Mouse (Mus musculus) adrenal gland, postnatal 14 days (tissue): ENCODE measurements around the gene Recql. TPM values are rescaled to one million over a fixed set of nuclear protein-coding genes. Genes with fewer than 3 reads are reported as not detected.
"Not testable (repeated sequence)": the region's sequence is repeated elsewhere in the genome, so short reads cannot be mapped to it uniquely, and the experiment has no call there.

Experiments
- DNase-seq: peaks from one replicate; pipeline ENCODE4 v3.0.0; 2021; ENCODE audit warnings: mixed read lengths
- total RNA-seq: library from RNA; stranded (reverse); gene quantifications from 2 replicates; pipeline ENCODE4 v1.2.3, GENCODE M21; 2021

Recql gene
- total RNA-seq, 1 experiment from 2014 or later: 15.5 TPM

DNA sequence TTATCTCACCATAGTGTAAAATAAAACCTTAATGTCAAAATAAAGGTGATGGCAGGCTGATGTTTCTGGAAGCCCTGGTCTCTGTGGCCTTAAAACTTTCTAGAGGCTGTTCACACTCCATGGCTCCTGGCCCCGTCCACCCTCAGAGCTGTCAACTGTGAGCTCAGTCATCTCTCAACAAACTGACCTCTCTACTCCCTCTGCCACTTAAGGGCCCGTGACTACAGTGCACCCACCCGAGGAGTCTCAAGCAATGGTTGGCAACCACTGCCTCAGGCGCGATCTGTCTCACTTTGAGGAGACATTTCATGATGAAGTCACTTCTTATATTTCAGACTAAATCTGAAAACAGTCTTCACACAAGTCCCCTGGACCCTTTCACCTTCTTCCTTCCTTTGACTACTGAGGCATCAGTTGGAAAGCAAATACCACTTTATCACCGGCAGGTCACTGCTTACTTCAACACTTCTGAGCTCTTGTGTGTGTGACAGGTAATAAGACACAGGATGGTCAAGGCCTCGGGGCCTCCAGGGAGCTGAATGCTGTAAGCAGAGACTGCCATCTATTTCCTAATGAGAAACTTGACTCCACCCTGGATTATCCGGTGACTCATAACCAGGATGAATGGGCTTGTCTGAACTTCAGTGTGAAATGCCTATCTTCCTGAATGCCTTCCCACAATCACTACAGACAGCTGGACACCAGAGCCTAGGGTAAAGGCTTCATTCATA, 21.0 kb downstream of the Recql start:
- peak; percentile 14 for DNase-seq

DNA sequence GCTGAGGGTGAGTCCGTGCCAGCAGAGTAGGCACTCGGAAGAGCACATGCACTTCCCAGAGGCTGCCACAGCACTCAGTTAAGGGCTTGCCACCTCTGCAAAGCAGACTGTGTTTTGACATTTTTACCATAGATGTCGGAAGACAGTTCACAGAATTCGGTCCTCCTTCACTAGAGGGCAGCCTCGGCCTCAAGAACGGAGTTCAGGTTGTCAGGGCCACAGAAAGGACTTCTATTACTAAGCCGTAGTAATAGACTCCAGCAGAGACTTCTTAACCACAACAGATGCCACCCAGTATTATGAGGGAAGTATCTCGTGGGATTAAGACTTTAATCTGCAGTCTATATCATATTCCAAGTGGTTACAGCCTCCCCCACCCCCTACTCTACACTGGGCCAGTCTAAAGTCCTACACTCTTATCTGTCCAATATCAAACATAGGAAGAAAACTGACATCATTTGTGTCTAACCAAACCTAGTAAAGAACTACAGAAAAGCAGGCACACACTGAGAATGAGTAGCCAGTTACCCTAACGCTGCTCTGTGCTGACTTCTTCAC, 23.8 kb downstream of the Recql start:
- peak; percentile 21 for DNase-seq

DNA sequence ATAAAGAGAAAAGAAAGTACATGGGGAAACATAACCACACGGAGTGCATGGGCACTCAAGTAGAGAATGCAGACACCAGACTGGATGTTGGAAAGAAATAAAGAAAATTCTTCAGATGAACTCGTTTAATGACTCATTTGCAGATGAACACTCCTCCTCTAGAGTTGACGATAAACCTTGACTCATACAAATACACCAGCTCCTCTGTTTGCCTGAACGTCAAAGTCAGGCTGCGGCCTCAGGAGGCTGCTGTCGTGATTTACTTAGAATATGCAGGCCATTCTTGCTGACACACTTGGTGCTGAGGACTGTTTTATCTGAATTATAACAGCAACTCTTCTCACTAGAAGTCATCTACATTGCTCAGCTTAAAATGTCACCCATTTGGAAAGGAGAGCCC, 24.9 kb downstream of the Recql start:
- DNase-seq: no peak

DNA sequence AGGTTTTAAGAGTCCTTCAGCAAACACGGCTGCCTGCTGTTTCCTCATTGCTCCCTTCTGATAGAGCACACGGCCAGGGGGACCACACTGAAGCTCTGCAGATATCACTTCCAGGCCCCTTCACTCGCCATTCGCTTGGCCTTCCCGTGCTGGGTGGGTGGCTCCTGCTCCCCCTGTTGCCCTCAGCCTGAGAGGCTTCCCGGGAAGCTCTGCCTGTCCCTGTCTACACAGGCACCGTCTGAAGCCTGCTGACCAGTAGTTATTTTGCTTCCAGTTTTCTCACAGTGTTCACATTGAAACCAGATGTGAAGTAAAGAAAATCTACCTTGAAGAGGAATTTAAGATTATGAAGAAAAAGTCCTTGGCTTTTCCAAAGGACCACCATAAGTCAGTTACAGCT, 29.8 kb downstream of the Recql start:
- no peak for DNase-seq

DNA sequence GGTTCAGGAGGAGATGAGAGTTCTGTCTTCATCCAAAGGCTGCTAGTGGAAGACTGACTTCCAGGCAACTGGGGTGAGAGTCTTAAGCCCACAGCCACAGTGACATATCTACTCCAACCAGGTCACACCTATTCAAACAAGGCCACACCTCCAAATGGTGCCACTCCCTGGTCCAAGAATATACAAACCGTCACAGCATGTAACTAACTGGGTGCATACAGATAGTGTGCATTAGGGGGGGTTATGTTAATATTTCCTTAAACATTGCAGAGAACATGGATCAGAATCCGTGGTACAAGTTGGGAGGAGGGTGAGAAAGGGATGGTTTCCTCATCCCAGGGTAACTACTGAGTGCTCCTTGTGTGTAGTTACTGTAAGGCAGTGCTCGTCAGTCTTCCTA, 34.8 kb downstream of the Recql start:
- DNase-seq: not testable (repeated sequence)

DNA sequence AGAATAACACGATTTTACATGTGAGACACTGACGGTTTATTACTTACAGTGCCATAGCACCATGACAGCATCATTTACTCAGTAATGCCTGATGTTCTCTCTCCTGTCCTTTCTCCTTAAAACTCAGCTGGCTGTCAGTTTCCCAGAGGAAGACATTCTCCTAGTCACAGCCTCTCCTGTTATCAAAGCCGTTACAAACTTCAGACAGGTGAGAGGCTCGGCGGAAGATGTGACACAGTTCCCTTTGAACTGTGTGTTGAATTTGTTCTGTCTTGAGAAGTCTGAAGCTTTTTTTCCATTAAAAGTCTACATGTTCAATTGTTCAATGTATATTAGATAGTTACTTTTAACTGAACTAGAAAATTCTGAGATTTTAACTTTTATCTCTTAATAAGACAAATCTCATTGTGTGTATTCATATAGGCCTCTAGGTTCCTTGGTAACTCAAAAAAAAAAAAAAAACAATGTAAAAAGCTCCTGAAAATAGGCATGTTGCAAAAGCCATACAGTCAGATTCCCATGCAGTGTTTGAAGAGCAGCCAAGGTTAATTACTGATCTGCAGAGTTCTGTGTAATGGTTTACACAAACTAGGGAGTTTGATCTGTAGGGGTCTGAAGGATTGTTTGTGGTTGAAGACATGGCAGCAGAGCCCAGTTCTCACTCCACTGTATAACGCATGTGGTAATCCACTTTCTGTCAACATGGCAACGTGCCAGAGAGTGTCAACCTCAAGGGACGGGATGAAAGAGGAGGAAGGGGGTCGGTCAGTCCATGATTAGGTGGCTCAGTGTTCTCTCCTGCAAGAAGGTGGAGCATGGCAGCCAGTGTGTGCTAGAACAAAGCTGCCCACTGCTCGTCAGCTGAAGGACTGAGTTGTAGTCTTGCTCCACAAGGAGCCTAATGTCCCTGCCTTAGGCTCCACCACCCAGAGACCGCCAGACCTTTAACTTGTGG, 39.2 kb downstream of the Recql start:
- no peak for DNase-seq

DNA sequence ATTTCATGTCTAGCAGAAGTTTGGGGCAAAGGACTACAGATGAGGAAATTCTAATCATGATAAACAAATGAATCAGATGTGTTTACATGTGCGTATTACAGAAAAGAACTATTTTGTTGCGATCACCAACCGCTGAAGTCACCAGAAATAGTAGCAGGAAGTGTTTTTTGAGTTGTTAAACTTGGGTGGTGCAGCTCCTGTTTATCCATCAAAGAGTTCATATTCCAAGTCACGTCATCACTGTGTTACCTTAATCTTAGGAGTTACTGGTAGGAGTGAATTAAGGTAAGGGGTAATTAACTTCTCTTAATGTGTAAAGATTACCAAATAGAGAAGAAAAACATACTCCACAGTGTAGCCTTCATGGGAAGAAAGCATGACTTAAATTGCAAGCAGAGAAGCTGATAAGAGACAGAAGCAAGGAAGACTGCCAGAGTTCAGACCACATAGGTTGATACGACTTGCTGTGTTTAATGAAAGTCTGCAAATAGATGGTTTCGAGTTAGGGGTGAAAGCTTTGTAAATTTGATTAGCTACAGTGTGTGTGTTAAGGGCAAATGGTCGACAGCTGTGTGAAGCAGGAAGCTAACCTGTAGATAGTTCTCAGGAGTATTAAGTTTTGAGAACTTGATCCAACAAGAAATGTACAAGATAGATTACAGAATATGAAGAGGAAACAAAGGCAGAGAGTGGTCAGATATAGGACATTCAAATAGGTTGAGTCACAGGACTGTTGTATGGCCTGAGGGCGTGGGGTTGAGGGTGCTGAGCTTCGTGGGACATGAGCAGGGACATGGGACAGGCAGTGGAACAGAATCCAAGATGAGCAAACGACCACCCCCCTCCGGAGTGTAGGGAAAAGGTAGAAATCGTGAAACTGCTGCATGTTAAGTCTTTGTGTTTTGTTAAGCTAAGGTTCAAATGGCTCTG, 40.4 kb downstream of the Recql start:
- no peak for DNase-seq

DNA sequence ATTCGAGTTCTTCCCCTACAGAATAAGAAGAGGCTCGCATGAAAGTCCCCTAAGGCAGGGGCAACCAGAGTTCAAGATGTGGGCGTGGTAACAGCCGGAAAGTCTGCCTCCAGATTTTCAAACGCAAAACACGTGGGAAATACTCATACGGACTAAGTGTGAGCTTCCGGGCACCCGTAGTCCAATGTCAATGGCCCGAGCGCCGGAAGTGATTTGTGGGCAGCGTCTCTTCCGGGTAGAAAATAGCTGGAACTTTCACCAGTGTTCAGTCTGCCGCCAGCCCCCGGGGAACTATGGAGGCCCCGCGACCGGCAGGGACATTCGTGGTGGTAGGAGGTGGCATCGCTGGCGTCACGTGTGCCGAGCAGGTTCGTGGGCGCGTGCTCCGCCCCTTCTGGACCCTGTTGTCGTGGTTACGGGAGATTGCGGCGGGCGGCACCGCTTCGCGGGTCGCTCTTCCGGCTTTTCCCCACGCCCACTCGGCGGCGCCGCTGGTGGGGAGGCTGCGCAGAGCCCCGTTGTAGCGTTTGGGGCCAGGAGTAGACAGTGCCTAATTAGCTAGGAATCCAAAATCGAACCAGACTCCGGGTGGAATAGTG, 41.3 kb downstream of the Recql start, which contains the start of gene Pyroxd1:
Gene Pyroxd1 (plus strand): TSS at position 215 of the 599 bp plus-strand sequence.
- peak; percentile 90 for DNase-seq

DNA sequence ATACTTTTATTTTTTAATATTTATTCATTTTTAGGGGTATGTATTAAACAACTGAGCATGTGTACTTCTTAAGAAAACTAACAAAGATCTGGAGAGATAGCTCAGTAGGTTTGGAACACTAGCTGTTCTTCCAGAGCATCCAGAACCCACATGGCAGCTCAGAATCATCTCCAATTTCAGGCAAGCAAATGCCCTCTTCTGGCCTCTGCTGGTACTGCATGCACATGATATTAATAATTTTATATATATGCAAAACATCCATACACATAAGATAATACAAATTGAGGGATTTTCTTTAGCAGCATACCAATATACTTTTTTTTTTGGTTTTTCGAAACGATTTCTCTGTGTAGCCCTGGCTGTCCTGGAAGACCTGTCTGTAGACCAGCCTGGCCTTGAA, 43.3 kb downstream of the Recql start:
- peak; percentile 59 for DNase-seq

DNA sequence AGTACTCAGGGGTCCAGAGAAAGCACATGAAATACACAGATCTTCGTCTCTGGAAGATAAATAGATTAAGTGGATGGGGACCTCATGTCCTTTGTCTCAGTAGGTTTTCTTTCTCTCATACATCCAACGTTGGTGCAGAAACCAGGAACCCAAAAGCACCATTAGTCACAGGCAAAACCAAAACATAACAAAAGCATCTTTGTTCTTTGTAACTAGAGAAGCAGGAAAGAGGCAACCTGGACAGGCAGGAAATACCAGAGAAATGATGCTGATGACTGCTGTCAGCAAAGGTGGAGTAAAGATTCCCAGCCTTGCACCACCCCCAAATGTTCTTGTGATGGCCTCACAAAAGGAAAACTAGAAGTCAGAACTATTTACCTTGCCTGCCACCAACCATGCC, 47.3 kb downstream of the Recql start:
- no peak for DNase-seq

DNA sequence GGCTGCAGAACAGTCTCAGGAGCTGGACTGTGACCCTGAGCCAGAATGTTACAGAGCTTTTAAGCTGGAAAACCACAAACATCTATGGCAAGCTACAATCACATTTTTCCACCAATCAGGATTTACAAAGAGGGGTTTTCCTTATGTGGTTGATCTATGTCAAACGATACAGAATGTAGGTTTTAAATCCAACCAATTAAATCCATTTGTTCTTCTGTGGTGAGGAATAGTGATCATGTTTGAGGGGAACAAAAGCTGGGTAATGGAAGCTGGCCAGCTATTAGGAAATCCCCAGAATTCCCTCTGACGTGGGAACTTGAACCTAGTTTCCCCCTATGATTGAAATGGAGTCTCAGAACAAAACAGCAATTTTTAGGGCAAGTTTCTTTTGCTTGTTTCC, 47.9 kb downstream of the Recql start:
- DNase-seq: no peak

DNA sequence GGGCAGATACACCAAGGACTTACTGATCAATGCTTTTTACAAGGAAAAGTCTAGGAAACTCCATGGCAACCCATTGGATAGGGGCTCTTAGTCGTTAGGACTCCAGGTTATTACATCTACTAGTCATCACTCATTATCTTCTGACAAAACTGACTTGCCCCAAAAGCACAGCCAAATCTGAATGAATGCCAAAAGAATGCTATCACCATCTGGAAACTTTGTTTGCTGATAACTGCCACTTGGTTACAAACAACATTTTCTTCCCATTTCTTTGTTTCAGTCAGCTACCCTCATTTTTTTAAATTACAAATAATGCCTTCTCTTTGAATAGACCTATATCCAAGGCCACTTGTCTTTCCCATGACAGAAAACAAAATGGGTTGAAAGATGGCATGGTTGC, 57.7 kb downstream of the Recql start:
- DNase-seq: no peak

DNA sequence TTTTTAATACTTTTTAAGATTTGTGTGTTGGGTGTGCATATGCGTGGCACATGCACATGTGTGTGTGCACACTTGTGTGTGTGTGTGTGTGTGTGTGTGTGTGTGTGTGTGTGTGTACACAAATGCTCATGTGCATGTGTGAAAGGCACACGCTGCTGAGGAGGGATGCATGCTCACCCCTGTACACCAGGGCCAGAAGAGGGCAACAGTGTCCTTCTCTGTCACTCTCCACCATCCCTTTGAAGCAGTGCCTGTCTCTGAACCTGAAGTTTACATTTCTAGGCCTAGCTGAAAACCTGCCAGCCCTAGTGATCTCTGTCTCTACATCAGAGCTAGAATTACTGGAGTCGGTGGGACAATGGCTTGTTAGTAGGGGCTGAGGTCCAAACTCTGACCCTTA, 60.3 kb downstream of the Recql start:
- DNase-seq: no peak

DNA sequence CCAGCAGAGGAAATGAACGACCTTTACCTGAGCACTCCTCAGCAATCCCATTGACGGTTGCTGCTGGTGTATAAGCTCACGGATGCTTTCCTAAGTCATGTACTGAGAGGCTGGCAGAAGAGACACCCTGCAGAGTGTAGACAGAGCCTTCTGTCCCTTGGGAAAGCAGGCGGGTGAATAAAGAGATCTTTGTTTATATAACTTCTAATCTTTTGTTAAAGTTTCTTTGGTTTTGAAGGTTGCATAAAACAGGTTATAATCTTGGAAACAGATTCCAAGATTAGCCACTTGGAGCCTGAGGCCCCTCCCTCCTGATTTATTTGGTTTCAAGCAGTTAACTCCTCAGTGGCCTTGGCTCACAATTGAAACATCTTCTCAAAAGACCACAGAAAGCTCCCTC, 64.0 kb downstream of the Recql start, which contains the start of gene Slco1a5:
Gene Slco1a5 (minus strand): TSS at position 101 of the 400 bp plus-strand sequence.
- no peak for DNase-seq

DNA sequence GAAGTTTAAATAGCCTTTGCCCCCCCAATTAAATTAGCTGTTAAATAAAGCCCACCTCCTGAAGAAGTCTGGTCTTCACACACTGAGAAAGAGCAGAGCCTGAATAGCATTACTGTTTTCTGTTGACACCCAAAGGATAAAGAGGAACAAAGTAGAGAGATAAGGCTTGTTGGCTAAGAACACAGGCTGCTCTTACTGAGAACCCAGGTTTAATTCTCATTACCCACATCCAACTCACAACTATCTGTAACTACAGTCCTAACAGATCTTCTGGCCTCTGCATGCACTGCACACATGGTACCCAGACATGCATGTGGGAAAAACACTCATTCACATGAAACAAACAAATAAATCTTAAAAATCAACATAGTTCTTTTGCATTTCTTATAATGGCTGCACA, 69.8 kb downstream of the Recql start:
- no peak for DNase-seq

DNA sequence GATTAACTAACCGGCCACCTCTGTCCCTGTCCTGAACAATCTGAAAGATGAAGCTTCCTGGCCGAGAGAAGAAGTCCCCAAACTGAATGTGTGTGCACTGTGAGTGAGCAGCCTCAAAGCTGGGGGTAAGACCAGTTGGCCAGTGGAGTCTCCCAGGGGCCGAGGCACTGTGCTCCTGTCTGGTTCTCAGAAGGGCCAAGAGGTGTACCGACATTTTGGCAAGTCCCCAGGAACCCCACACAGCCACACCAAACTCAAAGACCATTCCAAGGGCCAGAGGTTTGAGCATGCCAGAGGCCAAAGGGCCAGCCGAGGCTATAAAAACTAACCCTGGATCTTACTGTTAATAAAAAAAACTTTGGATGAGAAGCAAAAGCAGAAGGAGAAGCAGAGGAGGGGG, 72.6 kb downstream of the Recql start:
- DNase-seq: no peak

DNA sequence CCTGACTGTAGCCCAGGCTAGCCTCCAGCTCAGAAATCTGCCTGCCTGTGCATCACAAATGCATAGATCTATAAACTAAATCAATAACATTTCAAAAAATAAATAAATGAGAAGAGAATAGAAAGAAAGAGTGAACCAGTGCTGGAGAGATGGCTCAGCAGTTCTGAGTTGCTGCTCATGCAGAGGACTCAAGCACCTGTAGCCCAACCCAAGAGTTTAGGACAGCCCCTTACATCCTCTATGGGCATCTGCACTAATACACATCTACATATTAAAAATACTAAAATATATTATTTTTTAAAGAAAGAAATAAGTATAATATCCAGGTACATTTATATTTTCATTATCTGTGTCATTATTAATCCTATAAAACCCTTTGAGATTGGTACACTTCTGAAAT, 81.8 kb downstream of the Recql start:
- no peak for DNase-seq
